Comparison of ENCODE assay signal across 20 mouse cellular contexts in genomic region chr7:101767335-101767907, GRCm38 (mm10). TPM values are rescaled to one million over a fixed set of nuclear protein-coding genes. Genes with fewer than 3 reads are reported as not detected.
DNase-seq lines count a peak whose midpoint lies in the region; ATAC-seq and TF ChIP-seq lines count a peak whose summit lies in the region.
"Had no signal": no experiment of that assay in that cellular context is flagged by ENCODE, and none has a peak within 500 bp of the region (broad histone marks: within the 10 kb centered on the region; RNA-seq: fewer than 3 reads in every experiment).

No protein-coding gene starts in this region.

- peak; percentile 60; the same call in 1 of the 2 replicates for ATAC-seq in heart, embryonic 13.5 days (ENCODE audit: extremely low read depth, insufficient number of reproducible peaks, low FRiP score, low TSS enrichment)
- peak; percentile 92 for ATAC-seq in intestine, embryonic 16.5 days

- H3K9me3 ChIP-seq in heart, embryonic 13.5 days: no peaks in the 10 kb centered on the region
- H3K9me3 ChIP-seq in intestine, embryonic 16.5 days (ENCODE audit: control insufficient read depth, low read length): no peaks in the 10 kb centered on the region
- H3K9me3 ChIP-seq: forebrain, embryonic 12.5 days; hindbrain, embryonic 12.5 days; lung, embryonic 15.5 days; midbrain, embryonic 12.5 days had no signal

- no peaks in the 10 kb centered on the region for H3K36me3 ChIP-seq in heart, adult 2 months (ENCODE audit: control insufficient read depth, insufficient read depth, low read length)
- peaks cover 8% of the 10 kb centered on the region for H3K36me3 ChIP-seq in heart, embryonic 13.5 days
- H3K36me3 ChIP-seq in intestine, embryonic 16.5 days (ENCODE audit: control insufficient read depth, insufficient read depth, low read length): no peaks in the 10 kb centered on the region
- H3K36me3 ChIP-seq: lung, embryonic 15.5 days had no signal

- peak overlapping the region; percentile 34 for H3K27ac ChIP-seq in heart, adult 2 months
- peak overlapping the region; percentile 71 for H3K27ac ChIP-seq in heart, embryonic 13.5 days (replicated peaks)
- peak overlapping the region; percentile 93 for H3K27ac ChIP-seq in intestine, embryonic 16.5 days (ENCODE audit: low read length)
- H3K27ac ChIP-seq: forebrain, embryonic 12.5 days; hindbrain, embryonic 12.5 days; left cerebral cortex, adult 2 months; lung, embryonic 15.5 days; midbrain, embryonic 12.5 days had no signal

- TF ChIP-seq EP300 in heart, adult 2 months (IDR thresholded peaks at IDR 0.05; ENCODE audit: insufficient read depth, low read depth, low read length): 0 out of 2 replicates have a peak, but pooled peaks have one; percentile 24

- intact Hi-C loops in heart, adult 2 months (cut with DNase I): no loop called here

- no peaks in the 10 kb centered on the region for H3K79me2 ChIP-seq in heart, adult 2 months (replicated peaks; ENCODE audit: control insufficient read depth, insufficient read depth, low read length)

- no peak for TF ChIP-seq POLR2A in heart, adult 2 months (IDR thresholded peaks at IDR 0.05; ENCODE audit: insufficient read depth, low read depth, low read length)

- peak; percentile 2 to 13 for DNase-seq in lung, adult 18-20 months
- DNase-seq in lung, postnatal 10 days: no peak
- DNase-seq in heart, adult 2 months: peak; percentile 42 to 48
- DNase-seq in layer of hippocampus, adult 9-10 months (ENCODE audit: low spot score): no peak
- no peak for DNase-seq in adrenal gland, adult 18-20 months (ENCODE audit: low spot score in 2 of 2)
- DNase-seq in testis, postnatal 14 days (ENCODE audit: low spot score): no peak
- DNase-seq: adrenal gland, postnatal 36 days; gastrocnemius, postnatal 10 days; kidney, adult 18-20 months; kidney, postnatal 4 days; thymus, adult 2 months had no signal

- H3K9ac ChIP-seq in heart, adult 2 months (ENCODE audit: low read depth, low read length): no peak overlapping the region
- H3K9ac ChIP-seq in heart, embryonic 13.5 days: no peak overlapping the region
- no peak overlapping the region for H3K9ac ChIP-seq in intestine, embryonic 16.5 days (ENCODE audit: low read depth, low read length)
- H3K9ac ChIP-seq: forebrain, embryonic 12.5 days; hindbrain, embryonic 12.5 days; lung, embryonic 15.5 days; midbrain, embryonic 12.5 days had no signal

- no peak for TF ChIP-seq CTCF in heart, adult 2 months (IDR thresholded peaks at IDR 0.05)

- H3K4me3 ChIP-seq in heart, adult 2 months: no peak overlapping the region
- H3K4me3 ChIP-seq in heart, embryonic 13.5 days: no peak overlapping the region
- no peak overlapping the region for H3K4me3 ChIP-seq in intestine, embryonic 16.5 days (ENCODE audit: low read length)
- H3K4me3 ChIP-seq: forebrain, embryonic 12.5 days; hindbrain, embryonic 12.5 days; left cerebral cortex, adult 2 months; lung, embryonic 15.5 days; midbrain, embryonic 12.5 days had no signal

- peaks cover 1% of the 10 kb centered on the region; the same call in 1 of the 2 replicates for H3K4me1 ChIP-seq in heart, adult 2 months (ENCODE audit: control insufficient read depth, insufficient read depth, low read length)
- peaks cover 40% of the 10 kb centered on the region for H3K4me1 ChIP-seq in heart, embryonic 13.5 days
- peaks cover 7% of the 10 kb centered on the region; the same call in 1 of the 2 replicates for H3K4me1 ChIP-seq in intestine, embryonic 16.5 days (ENCODE audit: control insufficient read depth, insufficient read depth, low read length)

- no peaks in the 10 kb centered on the region for H3K27me3 ChIP-seq in heart, adult 2 months (ENCODE audit: control insufficient read depth, insufficient read depth, low read length)
- no peaks in the 10 kb centered on the region for H3K27me3 ChIP-seq in heart, embryonic 13.5 days (replicated peaks)
- H3K27me3 ChIP-seq in intestine, embryonic 16.5 days (replicated peaks; ENCODE audit: control insufficient read depth, insufficient read depth, low read length): no peaks in the 10 kb centered on the region
- H3K27me3 ChIP-seq: forebrain, embryonic 12.5 days; hindbrain, embryonic 12.5 days; lung, embryonic 15.5 days; midbrain, embryonic 12.5 days had no signal

- WGBS in heart, adult 2 months: 50% methylated on average over 5 of the region's 5 CpGs
- 41% methylated on average over 5 of the region's 5 CpGs for WGBS in heart, embryonic 13.5 days
- WGBS in intestine, embryonic 16.5 days: 51% methylated on average over 5 of the region's 5 CpGs

- no peak overlapping the region for H3K4me2 ChIP-seq in heart, embryonic 13.5 days
- no peak overlapping the region for H3K4me2 ChIP-seq in intestine, embryonic 16.5 days (ENCODE audit: low read depth, low read length)
- H3K4me2 ChIP-seq: forebrain, embryonic 12.5 days; hindbrain, embryonic 12.5 days; lung, embryonic 15.5 days; midbrain, embryonic 12.5 days had no signal

RNA-seq across cellular contexts. Expression of gene Phox2a, which starts 50.7 kb away (rescaled TPM):
- total RNA-seq in heart, adult 2 months (2021): under 1 TPM; 0.14 to 0.34 TPM
- 0.20 and 0.33 TPM in 2 replicates for polyA plus RNA-seq in heart, adult 2 months (2012; rRNA removed)
- polyA plus RNA-seq in heart, embryonic 13.5 days (2015; fragmentation: Nextera tagmentation; extraction: Ambion mirVana): 0.11 and 0.32 TPM in 2 replicates
- polyA plus RNA-seq in intestine, embryonic 16.5 days (2015; fragmentation: Nextera tagmentation; extraction: Ambion mirVana): 2.2 and 2.4 TPM in 2 replicates
- 10 to 100 TPM; 17.9 to 29.5 TPM for total RNA-seq in adrenal gland, adult 18-20 months (2021)
- total RNA-seq: common myeloid progenitor, adult 5-6 weeks; left cerebral cortex, adult 2 months; MEL had no signal
- polyA plus RNA-seq: forebrain, embryonic 12.5 days; thymus, adult 2 months had no signal

Comparison
In these comparisons a context has a peak if more than half of its experiments do, and no peak if none do; other contexts are left out.
1. DNase-seq: peak in lung, adult 18-20 months (2 of 2) and heart, adult 2 months (2 of 2); none in lung, postnatal 10 days (single experiment), layer of hippocampus, adult 9-10 months (single experiment), adrenal gland, adult 18-20 months (0 of 2) and testis, postnatal 14 days (single experiment).
2. H3K27ac ChIP-seq: peak in every context shown above with its lines; median percentile 93 in intestine, embryonic 16.5 days; 71 in heart, embryonic 13.5 days; 34 in heart, adult 2 months.